Comparison of ENCODE assay signal across 8 mouse cellular contexts in the genomic region with DNA sequence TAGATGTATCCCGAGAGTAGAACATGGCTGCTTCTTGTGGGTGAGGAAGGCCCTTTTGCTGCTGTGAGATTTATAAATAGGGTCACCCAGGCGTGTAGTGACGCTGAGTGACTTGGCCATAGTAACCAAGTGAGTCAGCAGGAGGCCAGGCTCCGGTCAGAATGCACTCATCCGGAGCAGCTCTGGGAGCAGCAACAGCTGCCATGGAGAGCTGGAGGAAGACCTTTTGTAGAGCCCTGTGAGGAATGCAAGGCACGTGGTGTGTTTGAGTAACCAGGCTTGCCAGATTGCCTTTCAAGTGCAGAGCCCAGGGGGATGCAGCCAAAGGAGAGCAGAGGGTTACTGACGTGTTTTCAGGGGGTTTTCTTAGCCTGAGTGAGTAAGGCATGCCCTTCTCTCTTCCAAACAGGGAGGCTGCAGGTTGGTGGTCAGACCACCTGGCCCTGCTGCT.
A peak's percentile ranks its signal among the peaks of the same experiment; 100 is the strongest.
DNase-seq lines count a peak whose midpoint lies in the region; ATAC-seq and TF ChIP-seq lines count a peak whose summit lies in the region.

No protein-coding gene starts in this region.

- no peak overlapping the region for H3K9ac ChIP-seq in hindbrain, postnatal 0 days (replicated peaks; ENCODE audit: low read length)

- ATAC-seq in hindbrain, postnatal 0 days: peak; percentile 99

- peak overlapping the region; percentile 23; the same call in 1 of the 2 replicates for H3K4me2 ChIP-seq in hindbrain, postnatal 0 days (ENCODE audit: low read depth, low read length)

- H3K9me3 ChIP-seq in hindbrain, postnatal 0 days (ENCODE audit: low read length): no peaks in the 10 kb centered on the region

- H3K36me3 ChIP-seq in hindbrain, postnatal 0 days (ENCODE audit: insufficient read depth, low read length): no peaks in the 10 kb centered on the region

- DNase-seq in R1 (ENCODE audit: low read depth, low spot score): peak; percentile 98
- DNase-seq in embryo, embryonic 10.5 days (ENCODE audit: low spot score): peak; percentile 91
- peak; percentile 47 for DNase-seq in gastrocnemius, postnatal 10 days
- DNase-seq in hindbrain, postnatal 0 days (ENCODE audit: low spot score): peak; percentile 92
- peak; percentile 23 to 36 for DNase-seq in left cerebral cortex, adult 2 months (ENCODE audit: extremely low spot score in 1 of 2, low spot score in 2 of 2)
- DNase-seq in lung, postnatal 25 days (ENCODE audit: low spot score): peak; percentile 78
- DNase-seq in right cerebral cortex, postnatal 14 days: peak; percentile 16
- DNase-seq in spleen, postnatal 14 days (ENCODE audit: low spot score in 2 of 2): no peak

- 3% methylated on average over 7 of the region's 7 CpGs for WGBS in hindbrain, postnatal 0 days

- H3K27ac ChIP-seq in hindbrain, postnatal 0 days: peak overlapping the region; percentile 81
- peak overlapping the region; percentile 69; the same call in 1 of the 2 replicates for H3K27ac ChIP-seq in left cerebral cortex, adult 2 months

- H3K27me3 ChIP-seq in hindbrain, postnatal 0 days (ENCODE audit: insufficient read depth, low read length): no peaks in the 10 kb centered on the region

- H3K4me1 ChIP-seq in hindbrain, postnatal 0 days (ENCODE audit: insufficient read depth, low read length): peaks cover 10% of the 10 kb centered on the region; the same call in 1 of the 2 replicates

- intact Hi-C loops in left cerebral cortex, adult 2 months (cut with DNase I): no loop called here

- TF ChIP-seq CTCF in hindbrain, postnatal 0 days (IDR thresholded peaks at IDR 0.05; ENCODE audit: low read depth): no peak
- no peak for TF ChIP-seq CTCF in left cerebral cortex, adult 2 months (IDR thresholded peaks at IDR 0.05)

- no peak overlapping the region for H3K4me3 ChIP-seq in hindbrain, postnatal 0 days (ENCODE audit: low read length)
- no peak overlapping the region for H3K4me3 ChIP-seq in left cerebral cortex, adult 2 months

Comparison
In these comparisons a context has a peak if more than half of its experiments do, and no peak if none do; other contexts are left out.
1. DNase-seq: peak in R1 (single experiment), embryo, embryonic 10.5 days (single experiment), gastrocnemius, postnatal 10 days (single experiment), hindbrain, postnatal 0 days (single experiment), left cerebral cortex, adult 2 months (2 of 2), lung, postnatal 25 days (single experiment) and right cerebral cortex, postnatal 14 days (single experiment); none in spleen, postnatal 14 days (0 of 2).